Mouse (Mus musculus): Measurements from ENCODE around the gene Nxnl2. TPM values are rescaled to one million over a fixed set of nuclear protein-coding genes. Genes with fewer than 3 reads are reported as not detected.

Nxnl2 gene
- under 1 TPM; 0.25 TPM for total RNA-seq (2021)

DNA sequence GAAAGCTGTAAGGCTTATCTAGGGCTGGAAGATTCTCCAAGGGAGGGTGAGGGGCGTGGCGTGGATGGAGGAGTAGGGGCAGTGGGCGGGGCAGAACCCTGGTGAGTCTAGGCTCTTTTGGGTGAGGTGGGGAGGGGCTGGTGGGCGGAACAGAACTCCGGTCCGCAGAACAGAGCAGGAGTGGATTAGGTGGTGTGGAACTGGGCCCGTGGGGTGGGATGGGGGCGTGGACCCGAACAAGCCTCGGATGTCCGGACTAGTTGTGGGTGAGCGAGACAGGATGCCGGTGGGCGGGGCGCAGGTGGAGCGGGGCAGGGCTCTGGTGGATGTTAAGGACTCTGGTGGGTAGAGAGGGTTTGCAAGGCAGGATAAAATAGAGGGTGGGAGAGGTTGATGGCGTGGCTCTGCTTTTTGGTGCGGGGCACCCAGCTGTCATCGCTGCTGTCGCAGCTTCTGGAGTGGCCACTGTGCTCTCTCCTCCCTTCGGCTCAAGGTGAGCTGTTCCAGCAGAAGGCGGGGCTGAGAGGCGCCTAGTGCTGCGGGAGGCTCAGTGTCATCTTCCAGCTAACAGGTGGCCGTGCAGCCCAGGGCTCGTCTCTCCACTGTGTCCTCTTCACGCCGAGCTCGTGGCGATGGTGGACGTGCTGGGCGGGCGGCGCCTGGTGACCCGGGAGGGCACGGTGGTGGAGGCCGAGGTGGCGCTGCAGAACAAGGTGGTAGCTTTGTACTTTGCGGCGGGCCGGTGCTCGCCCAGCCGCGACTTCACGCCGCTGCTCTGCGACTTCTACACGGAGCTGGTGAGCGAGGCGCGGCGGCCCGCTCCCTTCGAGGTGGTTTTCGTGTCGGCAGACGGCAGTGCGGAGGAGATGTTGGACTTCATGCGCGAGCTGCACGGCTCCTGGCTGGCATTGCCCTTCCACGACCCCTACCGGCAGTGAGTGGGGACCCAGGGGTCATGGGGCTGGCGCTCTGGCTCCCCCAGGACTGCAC lies at the start of gene Nxnl2:
TSS of gene Nxnl2 (plus strand) at position 332 of the 990 bp plus-strand sequence.
- peak; percentile 23 to 36 for DNase-seq

DNA sequence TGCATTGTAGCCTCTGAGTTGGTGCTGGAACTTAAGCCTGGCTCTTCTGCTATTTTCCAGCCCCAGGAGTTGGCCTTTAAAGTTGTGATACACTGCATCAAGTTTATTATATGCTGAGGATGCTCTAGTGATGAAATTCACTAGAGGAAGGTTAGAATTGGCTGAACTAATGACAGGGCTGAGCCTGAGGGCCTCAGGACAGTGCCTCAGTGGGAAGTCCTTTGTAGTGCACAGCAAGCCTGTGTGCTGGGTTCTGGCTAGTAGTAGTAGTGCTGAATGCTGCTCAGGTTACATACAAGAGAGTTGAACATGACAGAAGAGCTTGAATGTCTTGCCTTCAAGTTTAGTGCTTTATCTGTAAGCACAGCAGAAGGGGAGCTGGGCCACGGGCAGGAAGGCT lies 48.9 kb upstream of the Nxnl2 start:
- no peak for DNase-seq

DNA sequence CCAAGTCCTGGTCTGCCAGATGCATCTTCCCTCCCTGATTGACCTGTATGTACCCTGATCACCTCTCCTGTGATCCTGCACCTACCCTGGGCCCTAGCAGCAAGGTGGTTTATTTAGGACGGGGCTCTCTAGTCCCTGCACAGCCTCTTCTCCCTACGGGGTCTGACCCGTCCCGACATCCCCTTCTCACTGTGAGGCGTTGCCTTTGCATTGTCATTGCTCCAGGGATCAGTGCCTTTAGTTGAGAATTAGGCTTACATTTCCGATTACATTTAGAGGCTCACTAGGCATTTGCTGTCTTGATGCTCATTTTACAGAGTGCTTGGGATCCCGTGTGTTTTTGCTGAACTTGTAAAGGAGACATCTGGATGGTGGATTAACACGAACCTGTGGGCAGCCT lies 48.1 kb upstream of the Nxnl2 start:
- DNase-seq = no peak

DNA sequence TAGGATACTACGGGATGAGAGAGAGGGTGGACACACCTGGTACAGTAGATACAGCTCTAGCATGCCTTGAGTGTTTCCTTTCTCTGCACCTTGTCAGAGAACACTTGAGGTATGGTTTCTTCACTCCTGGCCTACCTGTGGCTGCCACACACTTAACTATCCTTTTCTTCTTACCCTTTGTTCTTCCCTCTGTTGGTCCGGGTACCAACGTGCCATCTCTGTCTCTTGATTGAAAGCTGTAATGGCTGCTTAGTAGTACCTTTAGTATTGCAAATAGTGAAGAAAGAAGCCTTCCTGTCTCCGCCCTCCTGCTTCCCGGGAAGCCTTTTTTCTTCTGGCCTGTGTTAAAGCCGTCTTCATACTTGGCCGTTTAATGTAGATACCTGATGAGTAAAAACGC lies 45.5 kb upstream of the Nxnl2 start:
- no peak for DNase-seq

DNA sequence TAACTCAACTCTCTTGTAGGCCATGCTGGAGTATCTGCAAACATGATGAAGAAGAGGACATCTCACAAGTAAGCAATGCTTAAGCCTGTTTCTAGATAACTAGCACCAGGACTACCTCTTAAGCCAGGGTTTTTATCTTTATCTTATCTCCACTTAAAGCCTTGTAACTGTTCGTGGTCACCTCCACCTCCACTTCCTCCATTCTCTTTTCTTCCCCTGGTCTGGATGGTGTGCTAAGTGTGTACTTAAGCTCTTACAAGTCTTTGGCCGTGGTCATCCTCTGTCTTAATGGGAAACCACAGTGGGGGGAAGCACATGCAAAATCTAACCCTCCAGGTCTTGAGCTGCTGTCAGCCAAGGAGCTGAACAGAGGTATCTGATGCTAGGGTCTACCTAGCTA lies 42.9 kb upstream of the Nxnl2 start:
- DNase-seq = no peak

DNA sequence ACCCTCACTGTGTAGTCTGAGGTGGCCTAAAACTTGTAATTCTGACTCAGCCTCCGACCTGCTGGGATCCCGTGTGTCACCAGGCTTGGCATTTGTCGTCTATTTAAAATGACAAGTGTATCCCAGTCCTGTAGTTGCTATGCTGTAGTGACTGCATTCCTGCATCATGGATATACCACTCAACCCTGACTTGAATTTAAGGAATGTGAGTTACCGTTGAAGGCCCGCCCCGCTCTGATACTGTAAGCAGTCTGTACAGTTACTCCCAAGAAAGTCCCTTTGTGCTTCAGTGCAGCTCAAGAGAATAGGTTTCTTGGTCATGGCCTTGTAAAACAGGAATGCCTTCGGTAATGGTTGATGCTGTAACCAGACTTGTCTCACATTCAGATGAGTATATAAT lies 42.4 kb upstream of the Nxnl2 start:
- DNase-seq = no peak

DNA sequence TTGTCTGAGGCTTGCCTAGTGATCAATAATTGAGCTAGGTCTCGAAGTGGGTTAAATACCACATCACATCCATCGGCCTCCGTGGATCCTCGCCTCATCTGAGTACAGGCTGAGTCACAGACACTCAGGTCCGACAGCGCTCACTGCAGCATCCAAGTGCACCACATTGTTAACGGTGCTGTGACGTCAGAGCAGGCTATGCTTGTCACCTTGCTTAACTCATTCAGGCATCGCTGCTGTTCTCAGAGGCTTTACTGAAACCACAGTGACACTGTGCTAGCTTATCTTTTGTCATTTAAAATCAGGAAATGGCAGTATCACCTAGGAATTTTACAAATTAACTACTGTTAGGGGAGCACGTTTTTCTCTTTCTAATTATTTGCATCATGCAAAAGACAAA lies 39.6 kb upstream of the Nxnl2 start:
- no peak for DNase-seq

DNA sequence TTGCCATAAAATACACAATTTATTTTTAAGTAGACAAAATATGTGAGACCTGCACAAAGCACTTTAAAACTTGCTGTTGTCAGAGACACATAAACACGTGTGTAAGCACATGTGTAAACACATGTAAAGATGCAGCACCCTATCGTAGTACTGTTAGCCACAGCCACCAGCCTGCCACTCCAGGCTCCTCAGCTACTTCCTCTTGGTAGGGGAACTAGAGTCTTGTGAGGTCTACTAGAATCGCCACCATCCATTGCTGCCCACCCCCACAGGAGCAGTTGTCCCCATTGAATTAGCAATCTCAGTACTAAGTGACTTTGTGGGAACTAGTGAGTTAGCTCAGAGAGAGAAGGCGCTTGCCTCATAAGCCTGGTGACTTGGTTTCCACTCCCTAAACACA lies 34.5 kb upstream of the Nxnl2 start:
- no peak for DNase-seq

DNA sequence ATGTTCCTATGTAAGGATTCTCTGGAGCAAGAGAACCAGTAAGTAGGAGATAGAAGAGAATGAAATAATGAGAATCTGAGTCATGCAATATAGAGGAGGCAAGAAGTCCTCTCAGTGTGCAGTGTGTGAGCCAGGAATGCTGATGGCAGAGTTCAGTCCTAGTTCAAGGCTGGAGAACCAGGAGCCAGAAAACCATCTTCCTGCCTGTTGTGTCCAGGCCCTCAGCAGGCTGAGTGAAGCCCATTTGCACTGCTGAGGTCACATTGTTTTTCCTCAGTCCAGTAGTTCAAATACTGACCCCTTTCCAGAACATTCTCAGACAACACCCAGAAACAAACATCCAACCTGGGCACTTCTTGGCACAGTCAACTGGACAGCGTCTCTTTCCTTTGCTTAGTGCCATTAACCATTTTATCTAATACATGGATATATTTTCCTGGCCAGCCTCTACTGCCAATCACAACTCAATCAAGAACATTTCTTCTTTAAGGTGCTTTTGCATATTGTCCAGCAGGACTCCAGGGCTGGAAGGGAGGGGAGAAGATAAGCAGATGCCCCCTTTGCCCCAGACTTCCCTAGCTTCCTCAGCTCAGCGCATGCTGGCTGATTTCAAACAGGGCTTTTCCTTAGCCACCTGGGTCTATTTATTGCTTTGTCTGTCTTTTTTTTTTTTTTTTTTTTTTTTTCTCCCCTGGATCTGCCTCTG lies 33.7 kb upstream of the Nxnl2 start:
- DNase-seq = no peak

DNA sequence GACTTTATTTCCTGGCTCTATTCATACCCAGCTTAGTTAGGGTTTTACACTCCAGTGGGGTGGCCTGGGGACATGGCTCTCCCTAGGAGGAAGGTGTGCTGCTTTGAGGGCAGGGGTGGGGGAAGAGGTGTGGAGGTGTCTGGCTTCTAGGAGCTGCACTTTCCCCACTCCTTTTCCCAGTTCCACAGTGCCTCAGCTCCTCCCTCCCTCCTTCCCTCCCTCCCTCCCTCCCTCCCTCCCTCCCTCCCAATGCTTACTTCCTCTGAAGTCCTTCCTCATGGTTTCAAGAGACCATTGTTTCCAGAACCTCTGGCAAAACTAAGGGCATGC lies 33.2 kb upstream of the Nxnl2 start:
- no peak for DNase-seq

DNA sequence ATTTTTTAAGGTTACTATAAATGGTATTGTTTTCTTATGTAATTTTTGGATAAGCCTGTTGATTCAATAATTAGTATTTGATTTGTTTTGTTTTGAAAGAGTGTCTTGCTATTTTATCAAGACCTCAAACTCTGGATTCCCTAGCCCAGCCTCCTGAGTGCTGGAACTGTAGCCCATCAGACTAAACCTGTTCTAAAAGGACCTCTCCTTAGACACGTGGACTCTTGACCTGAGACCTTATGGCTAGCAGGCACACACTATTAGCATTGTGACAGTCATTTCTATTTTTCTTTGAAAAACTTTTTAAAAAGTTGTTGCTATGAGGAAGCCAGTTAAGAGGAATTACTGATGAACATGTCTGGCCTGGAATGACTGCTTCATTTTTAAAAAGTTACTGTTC lies 23.7 kb upstream of the Nxnl2 start:
- no peak for DNase-seq

DNA sequence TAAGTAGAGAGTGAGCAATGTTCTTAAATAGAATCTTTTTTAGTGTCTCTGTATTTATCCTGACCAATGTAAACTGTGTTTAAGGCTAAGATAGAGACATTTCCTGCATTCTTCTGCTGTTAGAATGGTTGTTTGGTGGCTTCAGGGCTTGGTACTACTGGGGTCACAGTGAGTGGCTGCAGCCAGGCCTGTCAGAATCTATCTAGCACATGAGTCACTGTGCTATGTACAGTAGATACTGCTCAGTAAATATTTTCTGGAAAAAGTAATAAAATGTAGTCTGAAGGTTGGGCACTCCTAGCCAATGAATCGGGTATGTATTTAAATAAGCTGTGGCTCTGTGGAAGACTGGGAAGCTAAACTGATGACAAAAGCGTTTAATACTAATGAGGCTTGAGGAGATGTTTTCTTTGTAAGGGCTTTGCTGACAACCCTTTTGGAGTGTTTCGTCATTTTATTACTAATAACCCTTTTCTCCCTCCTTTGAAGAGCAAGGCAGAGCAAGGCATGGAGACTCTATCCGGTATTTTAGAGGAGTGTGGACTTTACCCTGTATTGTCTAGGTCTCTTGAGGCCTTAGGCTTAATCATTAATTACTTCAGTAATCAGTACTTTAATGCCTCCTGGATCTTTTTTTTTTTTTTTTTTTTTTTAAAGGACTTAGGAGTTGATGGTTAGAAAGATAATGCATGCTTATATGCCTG lies 17.7 kb upstream of the Nxnl2 start:
- no peak for DNase-seq

DNA sequence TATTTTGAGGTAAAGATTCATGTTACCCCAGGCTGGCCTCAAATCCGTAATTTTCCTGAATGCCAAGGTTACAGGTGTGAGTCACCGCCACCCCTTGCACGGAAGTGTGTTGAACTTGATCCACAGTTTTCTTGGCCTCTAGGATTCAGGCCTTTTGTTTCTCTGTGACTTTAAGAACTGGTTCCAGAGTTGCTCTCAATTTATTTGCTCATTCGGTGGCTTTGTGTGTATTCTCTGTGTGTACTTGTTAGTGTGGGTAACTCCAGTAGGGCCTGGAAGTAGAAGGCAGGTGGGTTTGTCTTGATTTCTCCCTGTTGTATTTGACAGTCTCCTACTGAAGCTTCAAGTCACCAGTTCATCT lies 17.2 kb upstream of the Nxnl2 start:
- no peak for DNase-seq

DNA sequence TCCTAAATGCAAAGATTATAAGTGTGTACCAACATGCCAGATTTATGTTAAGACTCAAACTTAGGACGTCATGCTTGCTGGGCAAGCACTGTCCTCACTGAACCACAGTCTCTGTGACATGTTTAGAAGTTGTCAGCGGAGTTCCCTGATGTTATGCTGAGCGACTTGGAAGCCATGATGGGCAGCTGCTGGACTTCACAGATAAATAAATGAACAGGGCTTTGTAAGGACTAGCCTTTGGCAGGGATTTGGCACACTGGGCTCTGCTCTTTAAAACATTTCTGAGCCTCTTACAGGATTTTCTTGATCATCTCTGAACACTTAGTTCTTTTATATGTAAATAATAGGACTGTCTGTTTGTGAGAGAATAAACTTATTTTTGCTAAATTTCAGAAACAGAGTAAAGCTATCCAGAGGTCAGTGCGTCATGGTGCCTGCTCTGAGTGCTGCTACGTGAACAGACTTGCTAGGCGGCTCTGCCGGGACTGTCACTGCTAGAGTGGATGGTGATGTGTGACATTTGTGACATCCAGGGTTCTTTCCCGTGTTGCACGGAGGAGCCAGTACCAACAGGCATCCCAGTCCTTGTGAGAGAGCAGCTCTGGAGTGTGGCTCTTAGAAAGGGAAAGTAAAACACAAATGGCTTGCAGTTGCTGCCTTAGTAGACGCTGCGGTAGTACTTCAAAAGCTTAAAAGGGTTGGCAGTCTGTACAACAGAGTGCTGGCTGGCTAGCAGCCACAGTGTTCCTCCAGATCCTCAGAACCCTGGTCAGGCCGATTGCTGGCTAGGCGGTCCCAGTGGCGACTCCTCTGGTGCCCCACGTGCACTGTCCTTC lies 15.4 kb upstream of the Nxnl2 start:
- DNase-seq = no peak

DNA sequence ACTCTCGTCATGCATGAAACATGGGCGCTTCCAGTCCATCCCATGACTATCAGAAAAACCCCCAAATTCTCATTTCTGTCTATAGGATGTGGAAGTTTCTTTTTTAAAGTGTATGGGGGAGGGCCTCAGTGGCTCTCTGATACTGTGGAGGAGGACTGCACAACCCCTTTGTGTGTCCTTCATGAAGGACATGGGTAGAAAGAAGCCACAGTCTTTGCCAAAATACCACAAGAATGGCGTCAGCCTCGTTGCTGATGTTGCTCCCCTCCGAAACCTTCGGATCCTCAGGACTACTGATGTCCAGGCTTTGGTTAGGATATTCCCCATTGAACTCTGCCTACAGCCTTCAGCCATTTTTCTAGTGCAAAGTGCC lies 14.8 kb upstream of the Nxnl2 start:
- DNase-seq = no peak

DNA sequence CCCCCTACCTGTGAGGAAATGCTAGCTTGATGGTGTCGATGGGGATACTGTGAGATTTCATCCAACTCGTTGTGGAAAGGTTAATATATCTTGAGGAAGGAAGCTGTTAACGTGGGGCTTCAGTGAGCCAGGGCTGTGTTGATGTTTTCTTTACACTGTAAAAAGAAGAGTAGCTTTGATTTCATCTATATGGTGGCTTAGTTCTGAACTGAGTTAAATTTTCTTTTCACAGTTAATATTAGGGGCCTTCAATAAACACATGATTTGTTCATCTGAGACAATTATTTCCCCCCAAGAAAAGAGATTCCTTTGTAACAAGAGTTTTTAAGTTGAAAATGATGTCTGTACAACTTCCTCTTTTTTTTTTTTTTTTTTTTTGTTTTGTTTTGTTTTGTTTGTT lies 13.5 kb upstream of the Nxnl2 start:
- DNase-seq = no peak

DNA sequence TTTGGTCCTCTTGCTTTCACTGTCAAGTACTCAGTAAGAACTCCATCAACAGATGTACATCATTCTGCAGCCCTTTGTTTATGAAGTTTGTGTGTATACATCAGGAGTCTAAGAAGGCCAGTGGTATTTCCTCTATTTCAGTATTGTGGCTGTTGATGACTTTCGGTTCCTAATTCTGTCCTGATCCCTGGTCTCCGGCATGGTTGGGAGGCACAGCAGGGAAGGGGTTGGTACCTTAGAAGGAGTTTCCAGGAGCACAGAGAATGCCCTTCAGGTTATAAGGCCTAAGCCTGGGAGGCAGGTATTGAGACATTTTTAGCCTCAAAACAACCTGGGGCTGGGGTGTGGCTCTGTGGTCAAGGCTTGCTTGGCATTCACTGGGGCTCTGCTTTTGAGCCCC lies 9.2 kb upstream of the Nxnl2 start:
- no peak for DNase-seq

DNA sequence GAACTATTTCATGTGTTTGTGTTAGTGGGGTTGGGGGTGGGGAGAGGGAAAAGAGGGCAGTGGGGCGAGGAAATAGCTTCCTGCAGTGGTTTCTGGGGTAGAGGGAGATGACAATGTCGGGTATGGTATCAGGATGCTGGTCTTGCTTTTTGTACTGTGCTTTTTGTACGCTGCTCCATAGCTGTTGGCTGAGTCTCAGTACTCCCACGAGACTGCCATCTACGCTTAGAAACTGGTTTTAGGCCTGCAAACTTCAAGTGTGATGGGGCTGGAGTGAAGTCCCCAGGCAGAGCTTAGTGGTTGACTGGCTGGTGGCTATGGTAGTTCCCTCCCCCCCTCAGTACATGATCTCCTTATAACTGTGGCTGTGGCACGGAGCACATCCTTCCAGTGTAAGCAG lies 8.6 kb upstream of the Nxnl2 start:
- DNase-seq = no peak

DNA sequence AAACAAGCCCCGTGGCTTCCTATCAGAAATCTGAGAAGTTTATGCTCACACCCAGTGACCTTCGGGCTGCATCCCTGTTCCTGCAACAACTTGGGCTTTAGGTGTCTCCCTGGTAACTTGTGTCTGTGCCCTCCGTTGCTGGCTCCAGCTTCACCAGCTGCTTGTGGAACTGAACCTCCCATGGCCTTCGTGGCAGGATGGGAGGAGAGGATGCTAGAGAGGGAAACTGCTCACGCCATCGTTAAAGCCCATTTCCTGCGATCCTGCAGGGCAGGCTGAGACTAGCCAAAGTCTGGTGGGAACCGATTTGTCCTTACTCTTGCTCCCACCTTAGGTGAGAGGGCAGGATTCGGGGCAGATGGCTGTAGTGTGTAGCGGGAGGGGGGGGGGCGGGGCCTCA lies 4.1 kb upstream of the Nxnl2 start:
- no peak for DNase-seq

DNA sequence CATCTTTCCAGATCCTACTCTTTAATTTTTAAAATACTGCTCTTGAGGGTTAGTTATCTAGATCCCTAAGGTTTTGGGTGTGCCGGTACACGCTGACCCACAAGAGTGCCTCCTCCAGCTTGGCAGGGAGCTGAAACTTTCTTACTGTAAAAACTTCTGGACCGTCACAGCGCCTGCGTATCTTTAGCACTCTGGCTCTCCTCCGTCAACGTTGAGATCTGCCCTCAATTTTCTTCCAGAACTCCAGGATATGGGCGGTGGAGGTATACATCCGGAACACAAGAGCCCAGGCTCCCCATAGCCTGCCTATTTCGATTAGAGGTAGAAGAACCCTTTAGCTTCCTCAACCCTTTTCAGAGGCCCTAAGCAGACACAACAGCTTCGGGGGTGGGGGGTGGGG lies 607 bp upstream of the Nxnl2 start:
- DNase-seq = no peak

DNA sequence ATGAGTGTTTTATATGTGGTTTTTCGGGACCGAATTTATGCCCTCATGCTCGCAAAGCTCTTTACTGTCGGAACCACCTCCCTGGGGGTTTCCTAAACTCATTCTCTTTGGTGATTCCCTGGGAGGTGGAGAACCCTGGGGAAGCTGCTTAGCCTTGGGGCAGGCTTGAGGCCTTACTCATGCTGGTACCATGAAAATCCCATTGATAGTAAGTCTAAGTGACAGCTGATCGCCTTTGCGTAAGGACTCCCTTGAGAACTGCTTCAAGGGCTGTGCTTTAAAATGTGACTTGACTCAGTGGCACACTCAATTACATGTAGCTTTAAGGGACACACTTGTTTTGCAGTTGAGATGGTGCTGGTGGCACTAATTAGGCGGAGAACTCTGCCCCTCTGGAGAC lies 1.8 kb downstream of the Nxnl2 start:
- DNase-seq = no peak

DNA sequence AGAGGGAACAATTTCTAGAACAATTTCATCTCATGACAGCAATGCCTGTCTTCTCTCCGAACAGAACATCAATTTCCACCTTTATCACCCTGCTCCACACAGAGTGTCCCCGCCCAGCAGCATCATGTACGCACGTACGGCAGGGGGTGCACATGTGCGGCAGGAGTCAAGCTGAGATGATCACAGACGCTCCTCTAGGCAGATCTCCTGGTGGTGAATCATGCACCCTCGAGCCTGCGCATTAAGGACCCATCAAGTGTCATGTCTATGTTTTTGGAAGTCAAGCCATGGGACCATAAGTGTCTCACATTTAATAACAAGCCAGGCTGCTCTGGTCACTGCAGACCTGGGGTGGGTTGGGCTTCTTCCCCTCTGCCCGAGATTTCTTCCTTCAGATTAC lies 8.1 kb downstream of the Nxnl2 start:
- DNase-seq = no peak

DNA sequence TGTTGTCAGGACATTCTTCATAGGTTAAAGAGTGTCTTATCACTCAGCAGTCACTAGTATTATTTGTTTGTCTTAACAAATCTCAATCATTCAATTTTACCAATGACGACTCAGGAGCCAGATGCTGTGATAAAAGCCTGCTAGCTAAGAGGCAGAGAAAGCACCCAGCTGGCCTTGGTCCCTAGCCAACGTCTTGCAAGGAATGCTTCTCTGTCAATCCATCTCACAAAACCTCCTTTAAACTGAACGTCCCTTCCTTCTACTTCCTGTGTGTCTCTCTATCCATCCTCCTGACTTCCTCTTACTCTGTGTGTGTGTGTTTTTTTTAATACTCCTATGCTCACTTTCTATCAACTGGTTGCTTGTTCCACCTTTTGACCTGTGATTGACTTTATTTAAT lies 8.5 kb downstream of the Nxnl2 start:
- DNase-seq = no peak
